Mouse (Mus musculus) liver, embryonic 14.5 days (tissue): Measurements from ENCODE around the gene Smg6.

Experiments
- CTCF ChIP-seq: IDR thresholded peaks from 2 replicates; pipeline ENCODE4 v1.5.1; 2016; ENCODE audit warnings: antibody characterized with exemption, low read depth, control low read depth
- EP300 ChIP-seq: IDR thresholded peaks from 2 replicates; pipeline ENCODE4 v1.6.1; 2016; ENCODE audit warnings: antibody characterized with exemption, low read depth

DNA sequence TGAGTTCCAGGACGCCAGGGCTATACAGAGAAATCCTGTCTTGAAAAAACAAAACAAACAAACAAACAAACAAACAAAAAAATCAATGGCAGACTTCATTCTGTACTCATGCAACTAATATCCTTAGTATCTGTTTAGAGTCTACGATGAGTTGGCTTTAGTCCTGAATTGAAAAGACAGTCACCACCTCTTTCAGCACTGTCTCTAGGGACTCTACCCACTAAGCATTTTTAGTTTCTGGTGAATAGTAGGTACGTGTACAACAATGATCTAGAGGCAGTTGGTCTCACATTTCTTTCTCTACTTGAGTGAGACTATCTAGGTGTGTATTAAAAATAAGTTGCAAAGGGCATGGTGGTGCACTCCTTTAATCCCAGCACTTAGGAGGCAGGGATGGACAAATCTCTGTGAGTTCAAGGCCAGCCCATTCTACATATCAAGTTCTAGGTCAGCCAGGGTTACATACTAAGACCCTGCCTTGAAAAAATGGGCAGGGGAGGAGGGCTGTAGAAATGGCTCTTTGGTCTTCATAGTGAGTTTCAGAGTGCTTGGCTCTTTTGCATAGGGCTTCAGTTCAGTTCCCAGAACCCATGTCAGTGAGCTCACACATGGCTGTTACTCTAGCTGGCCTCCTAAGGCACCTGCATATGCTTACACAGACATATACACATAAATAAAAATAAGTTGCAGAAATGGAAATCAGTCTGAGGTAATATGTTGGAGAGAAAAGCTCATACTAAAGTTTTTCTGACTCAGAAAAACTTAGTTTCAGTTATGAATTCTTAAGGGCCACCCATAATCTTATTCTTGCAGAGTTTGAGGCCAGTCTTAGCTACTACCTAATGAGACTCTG is 51.4 kb downstream of the Smg6 start:
- TF ChIP-seq CTCF (no peak), EP300 (no peak)
